Comparison of ENCODE assay signal across 1 mouse cellular context in the genomic region with DNA sequence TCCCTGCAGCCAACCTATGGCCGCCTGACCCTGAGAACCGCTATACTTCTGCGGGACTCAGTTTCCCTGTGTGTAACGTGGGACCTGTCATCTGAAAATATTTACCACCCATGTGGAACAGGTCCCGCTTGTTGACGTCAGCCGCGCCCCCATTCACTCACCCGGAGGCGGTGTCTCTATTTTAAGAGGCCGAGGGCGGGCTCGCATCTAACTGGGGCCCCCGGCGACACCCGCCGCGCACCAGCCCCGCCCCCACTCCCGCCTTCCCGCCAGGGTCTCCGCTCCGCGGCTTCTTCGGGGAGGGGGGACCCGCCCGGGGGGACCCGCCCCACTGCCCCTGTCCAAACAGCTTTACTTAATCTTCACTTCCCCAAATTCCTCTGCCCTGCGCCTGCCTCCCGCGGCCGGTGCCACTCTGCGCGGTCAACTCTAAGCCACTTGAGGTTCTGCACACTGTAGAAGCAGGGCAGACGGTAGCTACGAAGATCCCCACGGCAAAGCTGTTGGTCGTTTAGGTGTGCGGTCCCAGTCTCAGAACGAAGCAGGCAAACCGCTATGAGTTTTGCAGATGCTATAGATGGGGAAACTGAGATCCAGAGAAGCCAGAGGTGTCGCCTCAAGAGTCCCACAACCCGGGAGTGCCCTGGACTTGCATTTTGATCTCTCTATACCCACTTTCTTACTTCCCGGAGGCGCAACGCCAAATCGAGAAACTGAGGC.
TF ChIP-seq lines count a peak whose summit lies in the region.

No protein-coding gene starts in this region.

TF ChIP-seq in myocyte, 11 proteins besides CTCF, POLR2A, EP300 and RAD21 (continued from another document):
- no peak for TF ChIP-seq USF1 (IDR thresholded peaks at IDR 0.05; ENCODE audit: low read depth)
- no peak for TF ChIP-seq REST (IDR thresholded peaks at IDR 0.05; ENCODE audit: insufficient read depth, insufficient read length)
- no peak for TF ChIP-seq CEBPB (IDR thresholded peaks at IDR 0.05; ENCODE audit: insufficient read depth, poor library complexity, severe bottlenecking)
